Comparison of ENCODE assay signal across 24 mouse cellular contexts in genomic region chr17:31437482-31437881, GRCm38 (mm10). TPM values are rescaled to one million over a fixed set of nuclear protein-coding genes. Genes with fewer than 3 reads are reported as not detected.
DNase-seq lines count a peak whose midpoint lies in the region; ATAC-seq and TF ChIP-seq lines count a peak whose summit lies in the region.
"Had no signal": no experiment of that assay in that cellular context is flagged by ENCODE, and none has a peak within 500 bp of the region (broad histone marks: within the 10 kb centered on the region; RNA-seq: fewer than 3 reads in every experiment).

No protein-coding gene starts in this region.

- no peaks in the 10 kb centered on the region for H3K27me3 ChIP-seq in cerebellum, adult 2 months (ENCODE audit: control insufficient read depth, insufficient read depth, low read length)
- H3K27me3 ChIP-seq in intestine, postnatal 0 days (replicated peaks; ENCODE audit: control insufficient read depth, insufficient read depth, low read length): no peaks in the 10 kb centered on the region
- H3K27me3 ChIP-seq in intestine, embryonic 15.5 days (replicated peaks): no peaks in the 10 kb centered on the region
- no peaks in the 10 kb centered on the region for H3K27me3 ChIP-seq in small intestine, adult 2 months (ENCODE audit: control insufficient read depth, insufficient read depth, low read length)
- H3K27me3 ChIP-seq: embryonic facial prominence, embryonic 12.5 days; embryonic facial prominence, embryonic 15.5 days had no signal

- WGBS in cerebellum, adult 2 months: 53% methylated on average over 9 of the region's 9 CpGs
- 77% methylated on average over 9 of the region's 9 CpGs for WGBS in intestine, postnatal 0 days
- 86% methylated on average over 9 of the region's 9 CpGs for WGBS in intestine, embryonic 15.5 days
- 45% methylated on average over 9 of the region's 9 CpGs for WGBS in small intestine, adult 2 months

- peaks cover 7% of the 10 kb centered on the region; the same call in 1 of the 2 replicates for H3K36me3 ChIP-seq in intestine, postnatal 0 days (ENCODE audit: control insufficient read depth, insufficient read depth)
- H3K36me3 ChIP-seq in intestine, embryonic 15.5 days: 0 out of 2 replicates have a peak, but pooled peaks cover 2% of the 10 kb centered on the region
- H3K36me3 ChIP-seq in small intestine, adult 2 months (ENCODE audit: control insufficient read depth, insufficient read depth, low read length): peaks cover 13% of the 10 kb centered on the region; the same call in 1 of the 2 replicates
- H3K36me3 ChIP-seq: embryonic facial prominence, embryonic 12.5 days; embryonic facial prominence, embryonic 15.5 days; heart, embryonic 10.5 days; heart, embryonic 13.5 days had no signal

- H3K4me3 ChIP-seq in cerebellum, adult 2 months (replicated peaks; ENCODE audit: insufficient read depth, low read depth, low read length): no peak overlapping the region
- no peak overlapping the region for H3K4me3 ChIP-seq in intestine, postnatal 0 days (ENCODE audit: low read depth, low read length)
- no peak overlapping the region for H3K4me3 ChIP-seq in intestine, embryonic 15.5 days (replicated peaks)
- H3K4me3 ChIP-seq in small intestine, adult 2 months (ENCODE audit: low read depth, low read length): no peak overlapping the region
- H3K4me3 ChIP-seq: embryonic facial prominence, embryonic 12.5 days; embryonic facial prominence, embryonic 15.5 days; heart, adult 2 months; heart, embryonic 10.5 days; heart, embryonic 13.5 days had no signal

- H3K9me3 ChIP-seq in intestine, postnatal 0 days (ENCODE audit: control insufficient read depth): no peaks in the 10 kb centered on the region
- no peaks in the 10 kb centered on the region for H3K9me3 ChIP-seq in intestine, embryonic 15.5 days
- H3K9me3 ChIP-seq: embryonic facial prominence, embryonic 12.5 days; embryonic facial prominence, embryonic 15.5 days; heart, embryonic 10.5 days; heart, embryonic 13.5 days had no signal

- TF ChIP-seq POLR2A in cerebellum, adult 2 months (IDR thresholded peaks at IDR 0.05; ENCODE audit: borderline replicate concordance, insufficient read depth, low read length): no peak
- no peak for TF ChIP-seq POLR2A in small intestine, adult 2 months (IDR thresholded peaks at IDR 0.05; ENCODE audit: low read depth, low read length)

- H3K9ac ChIP-seq in intestine, postnatal 0 days (ENCODE audit: low read depth, low read length): no peak overlapping the region
- no peak overlapping the region for H3K9ac ChIP-seq in intestine, embryonic 15.5 days
- H3K9ac ChIP-seq: embryonic facial prominence, embryonic 12.5 days; embryonic facial prominence, embryonic 15.5 days; heart, embryonic 13.5 days; hindbrain, embryonic 14.5 days had no signal

- H3K4me2 ChIP-seq in intestine, postnatal 0 days (replicated peaks; ENCODE audit: low read depth): no peak overlapping the region
- no peak overlapping the region for H3K4me2 ChIP-seq in intestine, embryonic 15.5 days (replicated peaks)
- H3K4me2 ChIP-seq: embryonic facial prominence, embryonic 12.5 days; embryonic facial prominence, embryonic 15.5 days; heart, embryonic 13.5 days; hindbrain, embryonic 14.5 days had no signal

- ATAC-seq in intestine, postnatal 0 days: no peak
- no peak for ATAC-seq in intestine, embryonic 15.5 days
- ATAC-seq: hindbrain, postnatal 0 days had no signal

- DNase-seq in cerebellum, adult 2 months: peak; percentile 32 to 42
- no peak for DNase-seq in cerebellum, adult 11 months
- peak; percentile 57 to 71 for DNase-seq in cerebellum, postnatal 25 days
- no peak for DNase-seq in cerebellum, adult 9-10 months
- no peak for DNase-seq in adrenal gland, postnatal 10 days
- DNase-seq: adrenal gland, adult 8-10 months; adrenal gland, postnatal 36 days; gastrocnemius, postnatal 10 days; gastrocnemius, postnatal 36 days; heart, adult 2 months; heart, postnatal 14 days; heart, postnatal 4 days; kidney, adult 18-20 months; kidney, adult 9 months had no signal

- TF ChIP-seq CTCF in cerebellum, adult 2 months (IDR thresholded peaks at IDR 0.05; ENCODE audit: borderline replicate concordance, insufficient read depth, low read depth, low read length): no peak
- TF ChIP-seq CTCF in intestine, postnatal 0 days (IDR thresholded peaks at IDR 0.05; ENCODE audit: low read depth): 0 out of 2 replicates have a peak, but pooled peaks have one; percentile 14
- no peak for TF ChIP-seq CTCF in small intestine, adult 2 months (IDR thresholded peaks at IDR 0.05; ENCODE audit: extremely low read depth, insufficient read length, insufficient replicate concordance, low read depth, low read length)

- peaks cover 14% of the 10 kb centered on the region for H3K4me1 ChIP-seq in cerebellum, adult 2 months (ENCODE audit: control insufficient read depth, insufficient read depth, low read length)
- 0 out of 2 replicates have a peak, but pooled peaks cover 3% of the 10 kb centered on the region for H3K4me1 ChIP-seq in intestine, postnatal 0 days (replicated peaks; ENCODE audit: control insufficient read depth, insufficient read depth, low read length)
- H3K4me1 ChIP-seq in intestine, embryonic 15.5 days (replicated peaks): peaks cover 32% of the 10 kb centered on the region
- peaks cover 25% of the 10 kb centered on the region for H3K4me1 ChIP-seq in small intestine, adult 2 months (ENCODE audit: control insufficient read depth, insufficient read depth, insufficient read length, low read length)

- no peak overlapping the region for H3K27ac ChIP-seq in cerebellum, adult 2 months (ENCODE audit: insufficient read depth, low read length)
- H3K27ac ChIP-seq in intestine, postnatal 0 days (ENCODE audit: low read depth, low read length): peak overlapping the region; percentile 62
- H3K27ac ChIP-seq in intestine, embryonic 15.5 days: no peak overlapping the region
- peak overlapping the region; percentile 38; the same call in 1 of the 2 replicates for H3K27ac ChIP-seq in small intestine, adult 2 months (ENCODE audit: insufficient read depth, low read depth, low read length)
- H3K27ac ChIP-seq: embryonic facial prominence, embryonic 12.5 days; embryonic facial prominence, embryonic 15.5 days; heart, adult 2 months; heart, embryonic 10.5 days; heart, embryonic 13.5 days; hindbrain, embryonic 14.5 days; hindbrain, postnatal 0 days had no signal

RNA-seq across cellular contexts. Expression of gene Pde9a, which starts 51.5 kb away (rescaled TPM):
- 83.1 and 93.0 TPM in 2 replicates for polyA plus RNA-seq in cerebellum, adult 2 months (2012; rRNA removed)
- 58.8 and 59.8 TPM in 2 replicates for polyA plus RNA-seq in intestine, postnatal 0 days (2015; fragmentation: Nextera tagmentation; extraction: Ambion mirVana)
- polyA plus RNA-seq in intestine, embryonic 15.5 days (2015; fragmentation: Nextera tagmentation; extraction: Ambion mirVana): 52.0 and 55.3 TPM in 2 replicates
- polyA plus RNA-seq in small intestine, adult 2 months (2012; rRNA removed): 112 and 394 TPM in 2 replicates
- total RNA-seq in adrenal gland, postnatal 10 days (2021): 10 to 100 TPM in 1 of 2 experiments, 1 to 10 TPM in 1; 7.9 to 12.7 TPM
- polyA plus RNA-seq: CD4-positive, CD25-positive, alpha-beta regulatory T cell, adult 4 months had no signal

Comparison
In these comparisons a context has a peak if more than half of its experiments do, and no peak if none do; other contexts are left out.
1. DNase-seq: peak in cerebellum, adult 2 months (2 of 2) and cerebellum, postnatal 25 days (2 of 2); none in cerebellum, adult 11 months (single experiment), cerebellum, adult 9-10 months (single experiment) and adrenal gland, postnatal 10 days (single experiment).
2. H3K27ac ChIP-seq: peak in intestine, postnatal 0 days (single experiment) and small intestine, adult 2 months (single experiment); none in cerebellum, adult 2 months (single experiment) and intestine, embryonic 15.5 days (single experiment).